Mouse (Mus musculus) hindlimb bud, embryonic 11.5 days (tissue): ENCODE data around the gene Tifa.

Experiments
- DNase-seq: peaks from one replicate; pipeline ENCODE4 v3.0.0-alpha.2; 2012; ENCODE audit warnings: low read depth, low spot score; ENCODE audit errors: extremely low spot score

Gene Tifa

GRCm38 (mm10) chr3:127787032-127787431, 2.6 kb upstream of the Tifa start:
- DNase-seq = no peak

GRCm38 (mm10) chr3:127788038-127788437, 1.6 kb upstream of the Tifa start:
- no peak for DNase-seq

DNA sequence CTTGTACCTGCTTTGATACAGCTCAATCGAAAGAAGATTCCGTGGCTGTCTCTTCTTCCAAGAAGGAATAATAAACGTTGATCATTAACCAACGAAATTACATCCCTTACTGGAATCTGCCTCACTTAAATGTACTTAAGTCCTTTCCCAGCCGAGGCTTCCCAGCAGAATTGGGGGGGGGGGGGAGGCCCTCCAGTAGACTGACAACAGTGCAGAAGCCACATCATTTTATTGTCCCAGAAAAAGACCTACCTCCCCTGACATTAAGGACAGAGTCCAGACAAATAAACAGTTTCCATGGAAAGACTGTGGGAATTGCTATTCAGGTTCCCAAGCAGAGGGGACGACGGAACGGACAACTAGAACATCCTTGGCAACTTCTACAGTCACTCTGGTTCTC, 686 bp upstream of the Tifa start:
- DNase-seq = no peak

GRCm38 (mm10) chr3:127790234-127791055, 840 bp downstream of the Tifa start:
- peak; percentile 33 for DNase-seq

- DNase-seq = no peak
These were observed 1.5 kb downstream of the Tifa start for GRCm38 (mm10) chr3:127791056-127791483.

- no peak for DNase-seq
These were observed 2.3 kb downstream of the Tifa start for GRCm38 (mm10) chr3:127791595-127792561.

DNA sequence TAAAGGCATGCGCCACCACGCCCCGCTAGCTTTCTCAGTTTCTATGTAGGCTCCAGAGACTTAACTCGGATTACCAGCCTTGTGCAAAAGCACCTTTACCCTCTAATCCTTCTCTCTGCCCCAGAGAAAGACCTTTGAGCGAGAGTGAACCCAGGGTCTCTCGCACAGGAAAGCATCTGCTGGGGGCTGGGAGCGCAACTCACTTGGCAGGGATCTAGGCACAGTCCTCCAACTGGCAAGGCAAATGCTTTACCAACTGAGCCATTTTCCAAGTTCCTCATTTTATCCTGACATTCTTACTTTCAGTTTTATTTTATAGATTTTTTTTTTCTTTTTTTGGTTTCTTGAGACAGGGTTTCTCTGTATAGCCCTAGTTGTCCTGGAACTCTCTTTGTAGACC, 3.4 kb downstream of the Tifa start:
- no peak for DNase-seq

- no peak for DNase-seq
These were observed 6.2 kb downstream of the Tifa start for GRCm38 (mm10) chr3:127795762-127796161.

GRCm38 (mm10) chr3:127796271-127796670, 6.7 kb downstream of the Tifa start:
- no peak for DNase-seq

GRCm38 (mm10) chr3:127801162-127801561, 11.6 kb downstream of the Tifa start:
- no peak for DNase-seq

DNA sequence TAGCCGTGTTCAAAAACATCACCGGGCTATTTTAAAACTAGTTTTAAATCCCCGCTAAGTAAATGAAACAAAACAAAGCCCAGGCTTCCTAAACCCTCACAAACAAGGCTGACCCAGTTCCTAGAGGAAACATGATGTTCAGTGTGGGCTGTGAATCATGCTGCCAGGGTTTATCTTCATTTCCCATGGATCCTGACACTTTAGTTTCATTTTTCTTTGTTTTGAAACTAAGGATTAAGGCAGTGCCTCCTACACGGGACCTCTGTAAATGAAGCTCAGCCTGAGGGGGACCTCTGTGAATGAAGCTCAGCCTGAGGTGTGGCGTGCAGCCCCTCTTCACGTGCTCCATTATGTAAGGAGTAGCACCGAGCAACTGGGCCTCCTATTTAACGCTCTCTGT, 13.2 kb downstream of the Tifa start:
- no peak for DNase-seq

DNA sequence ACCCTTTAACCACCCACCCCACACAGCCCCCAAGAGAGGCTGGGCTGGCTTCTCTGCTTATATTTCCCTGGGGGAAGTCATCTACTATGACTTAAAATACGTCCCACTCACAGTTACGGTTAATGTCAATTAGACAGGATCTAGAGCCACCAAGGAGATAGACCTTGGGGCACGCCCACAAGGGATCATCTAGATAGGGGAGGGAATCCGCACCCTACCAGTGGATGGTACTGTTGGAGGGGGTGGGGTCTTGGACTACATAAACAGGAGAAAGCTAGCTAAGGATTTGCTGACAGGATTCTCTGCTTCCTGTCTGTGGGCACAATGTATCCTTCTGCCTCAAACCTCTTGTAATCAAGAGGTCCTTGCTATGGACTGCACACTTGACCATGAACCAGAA, 14.8 kb downstream of the Tifa start:
- DNase-seq = no peak

DNA sequence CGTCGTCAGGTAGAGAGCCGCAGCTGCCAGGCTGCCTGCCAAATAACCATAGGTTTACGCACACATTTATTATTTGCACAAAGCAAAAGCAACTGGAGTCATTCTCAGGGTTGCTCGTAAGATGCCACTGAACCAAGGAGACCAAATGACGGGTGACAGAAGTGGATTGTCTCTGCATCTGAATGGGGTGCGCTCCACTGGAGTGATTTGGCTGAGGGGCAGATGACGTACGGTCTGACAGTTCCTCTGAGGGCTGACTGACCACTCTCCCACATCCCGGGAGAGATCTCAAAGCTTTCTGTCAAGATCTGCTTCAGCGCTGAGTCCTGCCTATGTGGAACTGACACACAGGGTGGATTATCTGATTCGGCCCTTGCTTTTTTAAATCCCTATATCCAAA, 15.5 kb downstream of the Tifa start:
- DNase-seq = no peak

GRCm38 (mm10) chr3:127805991-127806390, 16.4 kb downstream of the Tifa start:
- DNase-seq = no peak

GRCm38 (mm10) chr3:127807846-127808245, 18.2 kb downstream of the Tifa start:
- DNase-seq = no peak

GRCm38 (mm10) chr3:127809103-127809502, 19.5 kb downstream of the Tifa start:
- DNase-seq = no peak

GRCm38 (mm10) chr3:127817120-127817683, 27.6 kb downstream of the Tifa start:
- DNase-seq = no peak

DNA sequence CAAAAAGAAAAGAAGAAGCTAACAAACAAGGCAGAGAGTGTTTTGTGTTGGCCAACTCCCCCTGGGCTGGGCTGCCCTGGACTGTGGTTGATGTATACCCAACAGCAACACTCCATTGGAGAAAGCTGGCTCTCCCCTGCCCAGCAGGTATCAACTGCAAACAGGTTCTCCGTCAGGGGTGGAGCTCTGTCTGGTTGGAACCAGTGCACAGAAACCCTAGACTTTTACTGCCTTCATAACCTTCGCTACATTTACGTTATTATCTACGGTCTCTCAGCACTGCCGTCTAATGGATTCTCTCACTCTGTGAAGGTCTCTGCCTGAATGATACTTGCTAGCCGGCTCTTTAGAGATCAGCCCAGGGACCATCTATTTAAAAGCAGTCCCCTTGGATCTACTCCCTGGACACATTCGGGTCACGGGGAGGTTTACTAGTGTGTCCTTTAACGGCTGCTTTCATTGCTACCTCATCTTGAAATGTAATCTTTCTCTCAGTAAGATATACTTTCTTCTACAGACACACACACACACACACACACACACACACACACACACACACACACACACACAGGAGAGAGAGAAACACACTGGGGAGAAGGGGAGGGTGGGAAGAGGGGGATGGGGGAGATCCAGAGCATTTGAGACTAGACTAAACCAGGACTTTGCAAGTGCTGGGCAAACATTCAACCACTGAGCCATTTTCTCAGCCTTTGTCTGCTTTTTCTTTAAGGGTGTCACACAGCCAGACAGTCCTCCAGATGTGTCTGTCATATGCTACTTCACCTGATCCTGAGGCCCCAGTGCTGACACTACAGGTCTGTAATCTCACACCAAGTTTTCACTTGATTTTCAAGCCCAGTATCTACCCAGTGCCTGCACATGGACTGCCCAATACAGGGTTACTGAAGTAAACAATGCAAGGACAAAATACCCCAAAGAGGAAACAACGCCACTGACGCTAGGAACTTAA, 29.4 kb downstream of the Tifa start:
- no peak for DNase-seq

DNA sequence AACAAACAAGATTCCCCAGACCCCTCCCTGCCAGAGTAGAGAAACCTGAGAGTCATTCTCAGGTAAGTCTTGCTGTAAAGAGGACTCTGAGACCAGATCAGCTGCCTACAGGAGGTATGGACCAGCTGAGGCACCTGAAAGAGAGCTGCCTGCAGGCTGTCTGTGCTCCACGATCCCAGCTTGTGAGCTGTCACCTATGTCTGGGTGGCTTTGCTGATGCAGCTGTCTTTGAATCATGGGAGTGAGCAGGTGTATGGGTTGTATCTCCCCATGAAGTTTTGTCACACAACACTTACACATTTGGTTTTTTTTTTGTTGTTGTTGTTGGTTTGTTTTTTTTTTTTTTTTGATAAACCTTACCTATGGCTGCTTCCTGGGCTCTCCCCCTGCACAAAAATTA, 30.8 kb downstream of the Tifa start:
- no peak for DNase-seq

DNA sequence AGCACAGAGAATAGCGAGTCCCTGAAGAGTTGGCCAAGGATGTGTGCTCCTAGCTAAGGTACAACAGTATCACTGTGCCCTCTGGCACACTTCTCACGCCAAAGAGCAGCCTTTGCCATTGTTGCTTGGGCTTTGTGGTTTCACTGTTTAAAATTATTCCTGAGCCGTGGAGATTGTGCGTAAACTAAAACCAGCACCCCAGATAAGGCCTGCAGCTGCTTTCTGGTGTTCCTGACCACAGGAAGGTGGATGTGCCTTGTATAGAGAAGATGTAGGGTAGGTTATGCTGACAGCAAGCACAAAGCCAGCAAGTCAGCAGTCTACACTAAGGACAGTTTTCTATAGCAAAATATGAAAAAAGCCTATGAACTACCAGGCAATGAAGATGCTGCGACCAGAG, 31.6 kb downstream of the Tifa start:
- no peak for DNase-seq
